Mouse (Mus musculus): ENCODE results near the gene Unc5b. TPM values are rescaled to one million over a fixed set of nuclear protein-coding genes. Genes with fewer than 3 reads are reported as not detected.
"Not testable (repeated sequence)": the region's sequence is repeated elsewhere in the genome, so short reads cannot be mapped to it uniquely, and the experiment has no call there.

Unc5b gene
- polyA plus RNA-seq, 1 experiment from 2014 or later: 8.2 TPM

GRCm38 (mm10) chr10:60743681-60744080 is 87.7 kb downstream of the Unc5b start:
- Histone ChIP-seq H3K4me1 (peaks cover 9% of the 10 kb centered on the region; the same call in 1 of the 2 replicates), H3K27me3 (no peaks in the 10 kb centered on the region), H3K36me3 (peaks cover 17% of the 10 kb centered on the region), H3K9ac (no peak overlapping the region), H3K4me2 (no peak overlapping the region), H3K9me3 (no peaks in the 10 kb centered on the region), H3K27ac (no peak overlapping the region), H3K4me3 (no peak overlapping the region)
- WGBS: 70% methylated on average over 9 of the region's 9 CpGs
- ATAC-seq (ENCODE audit: insufficient number of reproducible peaks, low FRiP score, low TSS enrichment, low read depth): no peak

GRCm38 (mm10) chr10:60742942-60743341 is 88.4 kb downstream of the Unc5b start:
- no peak overlapping the region for H3K4me3 ChIP-seq
- peaks cover 7% of the 10 kb centered on the region; the same call in 1 of the 2 replicates for H3K4me1 ChIP-seq
- no peak for ATAC-seq (ENCODE audit: insufficient number of reproducible peaks, low FRiP score, low TSS enrichment, low read depth)
- no peak overlapping the region for H3K4me2 ChIP-seq
- H3K36me3 ChIP-seq: peaks cover 12% of the 10 kb centered on the region
- no peak overlapping the region for H3K9ac ChIP-seq
- H3K9me3 ChIP-seq: no peaks in the 10 kb centered on the region
- WGBS: 86% methylated on average over 6 of the region's 6 CpGs
- H3K27ac ChIP-seq: no peak overlapping the region
- no peaks in the 10 kb centered on the region for H3K27me3 ChIP-seq

- not testable (repeated sequence) for H3K27me3 ChIP-seq; ATAC-seq (ENCODE audit: insufficient number of reproducible peaks, low FRiP score, low TSS enrichment, low read depth); H3K4me3 ChIP-seq; H3K4me1 ChIP-seq; H3K27ac ChIP-seq; H3K9me3 ChIP-seq; H3K9ac ChIP-seq; H3K4me2 ChIP-seq
- peaks cover 12% of the 10 kb centered on the region for H3K36me3 ChIP-seq
- 76% methylated on average over 1 of the region's 1 CpGs for WGBS
Observed at GRCm38 (mm10) chr10:60742296-60742695, 89.1 kb downstream of the Unc5b start.

GRCm38 (mm10) chr10:60741435-60741834 is 89.9 kb downstream of the Unc5b start:
- Histone ChIP-seq H3K27ac (no peak overlapping the region), H3K4me3 (no peak overlapping the region), H3K9me3 (no peaks in the 10 kb centered on the region), H3K4me2 (no peak overlapping the region), H3K27me3 (no peaks in the 10 kb centered on the region), H3K36me3 (peaks cover 16% of the 10 kb centered on the region), H3K9ac (no peak overlapping the region), H3K4me1 (no peaks in the 10 kb centered on the region)
- WGBS: 79% methylated on average over 7 of the region's 7 CpGs
- ATAC-seq (ENCODE audit: insufficient number of reproducible peaks, low FRiP score, low TSS enrichment, low read depth): no peak

GRCm38 (mm10) chr10:60739619-60740363 is 91.6 kb downstream of the Unc5b start:
- Histone ChIP-seq H3K27ac (no peak overlapping the region), H3K9ac (no peak overlapping the region), H3K27me3 (no peaks in the 10 kb centered on the region), H3K4me3 (no peak overlapping the region), H3K9me3 (no peaks in the 10 kb centered on the region), H3K4me2 (no peak overlapping the region), H3K36me3 (peaks cover 10% of the 10 kb centered on the region), H3K4me1 (no peaks in the 10 kb centered on the region)
- WGBS: 94% methylated on average over 4 of the region's 4 CpGs
- no peak for ATAC-seq (ENCODE audit: insufficient number of reproducible peaks, low FRiP score, low TSS enrichment, low read depth)

GRCm38 (mm10) chr10:60737886-60738640 is 93.3 kb downstream of the Unc5b start:
- H3K27me3 ChIP-seq: no peaks in the 10 kb centered on the region
- no peak for ATAC-seq (ENCODE audit: insufficient number of reproducible peaks, low FRiP score, low TSS enrichment, low read depth)
- no peaks in the 10 kb centered on the region for H3K9me3 ChIP-seq
- no peak overlapping the region for H3K4me2 ChIP-seq
- no peak overlapping the region for H3K4me3 ChIP-seq
- H3K9ac ChIP-seq: no peak overlapping the region
- H3K36me3 ChIP-seq: peaks cover 8% of the 10 kb centered on the region
- no peak overlapping the region for H3K27ac ChIP-seq
- 73% methylated on average over 8 of the region's 9 CpGs for WGBS
- H3K4me1 ChIP-seq: 0 out of 2 replicates have a peak, but pooled peaks cover 5% of the 10 kb centered on the region

- WGBS: 64% methylated on average over 11 of the region's 11 CpGs
- Histone ChIP-seq H3K4me3 (no peak overlapping the region), H3K9ac (no peak overlapping the region), H3K27ac (no peak overlapping the region), H3K9me3 (no peaks in the 10 kb centered on the region), H3K36me3 (peaks cover 7% of the 10 kb centered on the region), H3K4me1 (0 out of 2 replicates have a peak, but pooled peaks cover 9% of the 10 kb centered on the region), H3K27me3 (no peaks in the 10 kb centered on the region), H3K4me2 (no peak overlapping the region)
- ATAC-seq (ENCODE audit: insufficient number of reproducible peaks, low FRiP score, low TSS enrichment, low read depth): no peak
Observed at GRCm38 (mm10) chr10:60737169-60737728, 94.1 kb downstream of the Unc5b start.

GRCm38 (mm10) chr10:60735737-60736136 is 95.6 kb downstream of the Unc5b start:
- ATAC-seq (ENCODE audit: insufficient number of reproducible peaks, low FRiP score, low TSS enrichment, low read depth): no peak
- H3K9ac ChIP-seq: no peak overlapping the region
- H3K4me2 ChIP-seq: no peak overlapping the region
- 88% methylated on average over 1 of the region's 1 CpGs for WGBS
- H3K36me3 ChIP-seq: 0 out of 2 replicates have a peak, but pooled peaks cover 4% of the 10 kb centered on the region
- 0 out of 2 replicates have a peak, but pooled peaks cover 12% of the 10 kb centered on the region for H3K4me1 ChIP-seq
- H3K27me3 ChIP-seq: no peaks in the 10 kb centered on the region
- H3K27ac ChIP-seq: no peak overlapping the region
- H3K4me3 ChIP-seq: no peak overlapping the region
- H3K9me3 ChIP-seq: no peaks in the 10 kb centered on the region

- Histone ChIP-seq H3K27ac (no peak overlapping the region), H3K4me1 (0 out of 2 replicates have a peak, but pooled peaks cover 12% of the 10 kb centered on the region), H3K4me2 (no peak overlapping the region), H3K4me3 (no peak overlapping the region), H3K9ac (no peak overlapping the region), H3K36me3 (0 out of 2 replicates have a peak, but pooled peaks cover 14% of the 10 kb centered on the region), H3K9me3 (no peaks in the 10 kb centered on the region), H3K27me3 (no peaks in the 10 kb centered on the region)
- ATAC-seq (ENCODE audit: insufficient number of reproducible peaks, low FRiP score, low TSS enrichment, low read depth): no peak
- 74% methylated on average over 8 of the region's 8 CpGs for WGBS
Observed at GRCm38 (mm10) chr10:60733471-60733870, 97.9 kb downstream of the Unc5b start.

- Histone ChIP-seq H3K4me1 (peaks cover 19% of the 10 kb centered on the region), H3K4me3 (no peak overlapping the region), H3K9ac (no peak overlapping the region), H3K27ac (no peak overlapping the region), H3K9me3 (no peaks in the 10 kb centered on the region), H3K36me3 (0 out of 2 replicates have a peak, but pooled peaks cover 14% of the 10 kb centered on the region), H3K4me2 (no peak overlapping the region), H3K27me3 (no peaks in the 10 kb centered on the region)
- ATAC-seq (ENCODE audit: insufficient number of reproducible peaks, low FRiP score, low TSS enrichment, low read depth): no peak
- 57% methylated on average over 2 of the region's 2 CpGs for WGBS
Observed at GRCm38 (mm10) chr10:60732397-60732861, 99.0 kb downstream of the Unc5b start.

- H3K9me3 ChIP-seq: no peaks in the 10 kb centered on the region
- H3K9ac ChIP-seq: no peak overlapping the region
Observed at GRCm38 (mm10) chr10:60731742-60732141, 99.6 kb downstream of the Unc5b start.

More at GRCm38 (mm10) chr10:60731742-60732141, 99.6 kb downstream of the Unc5b start:
- ATAC-seq (ENCODE audit: insufficient number of reproducible peaks, low FRiP score, low TSS enrichment, low read depth): no peak
- no peaks in the 10 kb centered on the region for H3K27me3 ChIP-seq
- H3K4me3 ChIP-seq: no peak overlapping the region
- H3K4me1 ChIP-seq: peaks cover 25% of the 10 kb centered on the region
- 0 out of 2 replicates have a peak, but pooled peaks cover 13% of the 10 kb centered on the region for H3K36me3 ChIP-seq
- H3K27ac ChIP-seq: no peak overlapping the region
- H3K4me2 ChIP-seq: no peak overlapping the region
- WGBS: 50% methylated on average over 5 of the region's 5 CpGs

Data from limb, embryonic 15.5 days (tissue).